Mouse (Mus musculus) ES-Bruce4 (cell line): ENCODE data around the gene Cyren.

Experiments used
- EP300 ChIP-seq: IDR thresholded peaks from 2 replicates; pipeline ENCODE4 v1.6.1; 2011; ENCODE audit warnings: low read depth, low read length; ENCODE audit not compliant: insufficient read depth
- POLR2A ChIP-seq: IDR thresholded peaks from one replicate; pipeline ENCODE4 v1.8.1; 2011; ENCODE audit warnings: low read length; ENCODE audit not compliant: insufficient read depth

DNA sequence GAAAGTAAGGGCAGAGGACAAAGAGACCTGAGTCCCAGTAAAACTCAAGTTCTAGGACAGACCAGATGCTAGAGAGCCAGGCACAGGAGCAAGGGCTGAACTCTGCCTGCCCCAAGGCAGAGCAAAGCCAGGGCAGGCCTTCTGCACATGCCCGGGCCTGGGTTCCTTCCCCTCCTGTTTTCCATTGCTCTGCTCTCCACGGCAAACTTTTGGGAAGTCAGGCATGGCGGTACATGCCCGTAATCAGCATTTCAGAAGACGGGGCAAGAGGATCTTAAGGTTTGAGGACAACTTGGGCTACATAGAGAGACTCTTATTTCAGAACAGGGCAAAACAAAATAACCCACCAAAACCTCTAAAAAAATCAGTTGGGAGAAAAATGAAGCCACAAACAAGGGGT lies 7.7 kb downstream of the Cyren start:
- TF ChIP-seq EP300 = no peak
- TF ChIP-seq POLR2A = no peak
